Mouse (Mus musculus) heart, embryonic 16.5 days (tissue): ENCODE measurements around the gene Scube3. TPM values are rescaled to one million over a fixed set of nuclear protein-coding genes. Genes with fewer than 3 reads are reported as not detected.

Experiments used
- ATAC-seq: fragments of 200-750 bp; cut with Nextera tagmentation; replicated peaks from 2 replicates; pipeline ENCODE4 v1.8.0; 2017; ENCODE audit warnings: moderate number of reproducible peaks; ENCODE audit not compliant: insufficient read depth, low FRiP score; ENCODE audit errors: extremely low read depth
- H3K27ac ChIP-seq: fragments of 300-500 bp; sonication (generic); 2 replicates; pipeline ENCODE4 v1.5.1; 2014; ENCODE audit warnings: mild to moderate bottlenecking, low read length, control low read depth, moderate library complexity
- H3K27me3 ChIP-seq: fragments of 300-500 bp; sonication (generic); 2 replicates; pipeline ENCODE4 v1.6.1; 2014; ENCODE audit warnings: low read length, mixed read lengths; ENCODE audit not compliant: control insufficient read depth, insufficient read depth
- H3K36me3 ChIP-seq: fragments of 300-500 bp; sonication (generic); 2 replicates; pipeline ENCODE4 v1.6.1; 2014; ENCODE audit not compliant: control insufficient read depth, insufficient read depth
- H3K4me1 ChIP-seq: fragments of 300-500 bp; sonication (generic); 2 replicates; pipeline ENCODE4 v1.6.1; 2014; ENCODE audit warnings: low read length, mixed read lengths; ENCODE audit not compliant: control insufficient read depth, insufficient read depth
- H3K4me2 ChIP-seq: fragments of 300-500 bp; sonication (generic); 2 replicates; pipeline ENCODE4 v1.6.1; 2014; ENCODE audit warnings: low read depth, mild to moderate bottlenecking, control low read depth, low read length
- H3K4me3 ChIP-seq: fragments of 300-500 bp; sonication (generic); 2 replicates; pipeline ENCODE4 v1.5.1; 2014; ENCODE audit warnings: mild to moderate bottlenecking, control low read depth, low read length
- H3K9ac ChIP-seq: fragments of 300-500 bp; sonication (generic); 2 replicates; pipeline ENCODE4 v1.6.1; 2014; ENCODE audit warnings: low read length, control low read depth
- H3K9me3 ChIP-seq: fragments of 300-500 bp; sonication (generic); replicated peaks from 2 replicates; pipeline ENCODE4 v1.6.1; 2016; ENCODE audit warnings: low read length; ENCODE audit not compliant: control insufficient read depth
- WGBS: fragments of 180-500 bp; shearing (Covaris S2); extraction: QIAGEN DNeasy Blood & Tissue Kit; methylation state at CpG from one replicate; pipeline ENCODE4 v1.1.7; 2014; 5-methylcytosine and 5-hydroxymethylcytosine counted together
- polyA plus RNA-seq: library from polyadenylated mRNA; unstranded; fragments of >200 nt; fragmentation: Nextera tagmentation; extraction: Ambion mirVana; gene quantifications from 2 replicates; pipeline ENCODE4 v1.2.1, GENCODE M21; 2015

The Scube3 gene
- polyA plus RNA-seq, 1 experiment from 2014 or later = 0.51 TPM

- H3K4me1 ChIP-seq = no peaks in the 10 kb centered on the region
Measured at GRCm38 (mm10) chr17:28104416-28104815, 37.5 kb upstream of the Scube3 start.

GRCm38 (mm10) chr17:28106352-28106751, 35.6 kb upstream of the Scube3 start:
- Histone ChIP-seq H3K9me3 (no peaks in the 10 kb centered on the region), H3K4me2 (no peak overlapping the region), H3K4me3 (no peak overlapping the region), H3K27ac (no peak overlapping the region), H3K36me3 (no peaks in the 10 kb centered on the region), H3K27me3 (no peaks in the 10 kb centered on the region), H3K4me1 (no peaks in the 10 kb centered on the region), H3K9ac (no peak overlapping the region)
- 79% methylated on average over 6 of the region's 6 CpGs for WGBS
- ATAC-seq = no peak

More at GRCm38 (mm10) chr17:28104416-28104815, 37.5 kb upstream of the Scube3 start:
- ATAC-seq = no peak
- Histone ChIP-seq H3K9ac (no peak overlapping the region), H3K27ac (no peak overlapping the region), H3K9me3 (peaks cover 3% of the 10 kb centered on the region; the same call in 1 of the 2 replicates), H3K4me3 (no peak overlapping the region), H3K4me2 (no peak overlapping the region), H3K27me3 (no peaks in the 10 kb centered on the region), H3K36me3 (no peaks in the 10 kb centered on the region)
- 61% methylated on average over 6 of the region's 6 CpGs for WGBS

GRCm38 (mm10) chr17:28107275-28107674, 34.7 kb upstream of the Scube3 start:
- 27% methylated on average over 14 of the region's 14 CpGs for WGBS
- Histone ChIP-seq H3K27ac (no peak overlapping the region), H3K9me3 (no peaks in the 10 kb centered on the region), H3K4me3 (no peak overlapping the region), H3K36me3 (no peaks in the 10 kb centered on the region), H3K27me3 (no peaks in the 10 kb centered on the region), H3K9ac (no peak overlapping the region), H3K4me2 (no peak overlapping the region), H3K4me1 (no peaks in the 10 kb centered on the region)
- ATAC-seq = no peak

GRCm38 (mm10) chr17:28112266-28112665, 29.7 kb upstream of the Scube3 start:
- H3K36me3 ChIP-seq = no peaks in the 10 kb centered on the region
- no peak for ATAC-seq
- H3K27ac ChIP-seq = no peak overlapping the region
- no peaks in the 10 kb centered on the region for H3K4me1 ChIP-seq
- H3K4me2 ChIP-seq = no peak overlapping the region
- H3K9me3 ChIP-seq = no peaks in the 10 kb centered on the region
- H3K4me3 ChIP-seq = no peak overlapping the region
- 89% methylated on average over 8 of the region's 8 CpGs for WGBS
- no peaks in the 10 kb centered on the region for H3K27me3 ChIP-seq
- no peak overlapping the region for H3K9ac ChIP-seq

GRCm38 (mm10) chr17:28116335-28116734, 25.6 kb upstream of the Scube3 start:
- Histone ChIP-seq H3K4me1 (peaks cover 4% of the 10 kb centered on the region; the same call in 1 of the 2 replicates), H3K4me2 (no peak overlapping the region), H3K27me3 (no peaks in the 10 kb centered on the region), H3K4me3 (no peak overlapping the region), H3K9ac (no peak overlapping the region), H3K27ac (no peak overlapping the region), H3K9me3 (no peaks in the 10 kb centered on the region), H3K36me3 (no peaks in the 10 kb centered on the region)
- ATAC-seq = no peak
- 86% methylated on average over 9 of the region's 9 CpGs for WGBS

- peak overlapping the region; percentile 72 for H3K27ac ChIP-seq
Measured at GRCm38 (mm10) chr17:28117451-28118209, 24.3 kb upstream of the Scube3 start.

GRCm38 (mm10) chr17:28120460-28120859, 21.5 kb upstream of the Scube3 start:
- Histone ChIP-seq H3K9ac (no peak overlapping the region), H3K27ac (no peak overlapping the region), H3K27me3 (no peaks in the 10 kb centered on the region), H3K36me3 (no peaks in the 10 kb centered on the region), H3K4me2 (no peak overlapping the region), H3K9me3 (no peaks in the 10 kb centered on the region), H3K4me1 (peaks cover 4% of the 10 kb centered on the region; the same call in 1 of the 2 replicates), H3K4me3 (no peak overlapping the region)
- no peak for ATAC-seq
- WGBS = 86% methylated on average over 5 of the region's 5 CpGs

More at GRCm38 (mm10) chr17:28117451-28118209, 24.3 kb upstream of the Scube3 start:
- Histone ChIP-seq H3K36me3 (no peaks in the 10 kb centered on the region), H3K4me2 (peak overlapping the region; percentile 21), H3K9me3 (no peaks in the 10 kb centered on the region), H3K4me3 (no peak overlapping the region), H3K27me3 (no peaks in the 10 kb centered on the region), H3K9ac (no peak overlapping the region), H3K4me1 (peaks cover 4% of the 10 kb centered on the region; the same call in 1 of the 2 replicates)
- ATAC-seq = peak; percentile 69
- WGBS = 22% methylated on average over 19 of the region's 19 CpGs

GRCm38 (mm10) chr17:28122949-28123348, 19.0 kb upstream of the Scube3 start:
- Histone ChIP-seq H3K9ac (no peak overlapping the region), H3K27ac (no peak overlapping the region)

GRCm38 (mm10) chr17:28123627-28124026, 18.3 kb upstream of the Scube3 start:
- H3K27me3 ChIP-seq = no peaks in the 10 kb centered on the region
- no peak overlapping the region for H3K27ac ChIP-seq
- no peaks in the 10 kb centered on the region for H3K36me3 ChIP-seq
- H3K4me1 ChIP-seq = no peaks in the 10 kb centered on the region; the same call in 1 of the 2 replicates
- no peak overlapping the region for H3K9ac ChIP-seq
- 62% methylated on average over 7 of the region's 7 CpGs for WGBS
- ATAC-seq = no peak
- H3K4me3 ChIP-seq = no peak overlapping the region
- no peaks in the 10 kb centered on the region for H3K9me3 ChIP-seq
- H3K4me2 ChIP-seq = no peak overlapping the region

More at GRCm38 (mm10) chr17:28122949-28123348, 19.0 kb upstream of the Scube3 start:
- Histone ChIP-seq H3K4me3 (no peak overlapping the region), H3K4me1 (peaks cover 2% of the 10 kb centered on the region; the same call in 1 of the 2 replicates), H3K9me3 (no peaks in the 10 kb centered on the region), H3K4me2 (no peak overlapping the region), H3K36me3 (no peaks in the 10 kb centered on the region), H3K27me3 (no peaks in the 10 kb centered on the region)
- no peak for ATAC-seq
- 65% methylated on average over 13 of the region's 13 CpGs for WGBS
